Mouse (Mus musculus): ENCODE measurements around the gene Tmem252. TPM values are rescaled to one million over a fixed set of nuclear protein-coding genes. Genes with fewer than 3 reads are reported as not detected.

The Tmem252 gene
- polyA plus RNA-seq, 1 experiment from 2014 or later = 3.8 TPM

DNA sequence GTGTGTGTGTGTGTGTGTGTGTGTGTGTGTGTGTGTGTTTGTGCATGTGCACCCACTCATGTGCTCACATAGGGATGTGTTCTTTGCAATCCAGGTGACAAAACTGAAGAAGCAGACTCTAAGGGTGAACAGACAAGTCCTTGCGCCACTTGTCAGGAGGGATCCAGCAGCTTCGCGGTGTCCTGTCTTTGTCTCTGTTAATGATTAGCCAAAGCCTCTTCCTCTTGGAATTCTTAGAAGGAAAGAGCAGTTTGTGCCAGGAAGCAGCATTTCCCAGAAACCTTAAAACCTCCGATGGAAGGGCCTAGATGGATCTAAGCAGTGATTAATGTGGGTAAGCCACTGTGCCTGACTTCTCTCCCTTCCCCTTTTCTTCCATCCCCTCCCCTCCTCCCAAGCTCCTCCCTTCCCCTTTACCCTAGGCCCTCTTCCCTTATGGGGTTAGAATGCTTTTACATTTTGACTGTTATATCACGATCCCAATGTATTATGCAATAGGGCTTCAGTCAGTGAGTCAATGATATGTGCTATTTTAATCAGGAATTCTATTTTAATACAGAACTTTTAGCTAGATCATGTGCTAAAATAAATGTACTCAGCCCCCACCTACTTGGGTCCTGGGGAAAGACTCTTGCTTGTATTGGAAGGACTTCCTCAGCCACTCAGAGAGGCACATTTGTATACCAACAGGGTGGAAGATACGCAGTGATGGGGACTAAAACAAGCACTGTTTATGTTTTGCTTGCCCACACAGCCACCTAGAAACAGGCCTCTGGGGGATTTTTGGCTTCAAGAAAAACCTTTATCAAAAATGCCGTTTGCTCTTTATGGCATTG is 33.5 kb downstream of the Tmem252 start:
- Histone ChIP-seq H3K4me2 (ENCODE audit: low read depth, low read length) (no peak overlapping the region), H3K4me3 (ENCODE audit: low read length) (no peak overlapping the region), H3K4me1 (ENCODE audit: control insufficient read depth, insufficient read depth, low read length) (peaks cover 20% of the 10 kb centered on the region; the same call in 1 of the 2 replicates), H3K27me3 (replicated peaks; ENCODE audit: control insufficient read depth, insufficient read depth, low read length) (no peaks in the 10 kb centered on the region), H3K9me3 (ENCODE audit: control insufficient read depth, low read length) (no peaks in the 10 kb centered on the region), H3K9ac (ENCODE audit: low read depth, low read length) (no peak overlapping the region), H3K36me3 (ENCODE audit: control insufficient read depth, insufficient read depth, low read length) (no peaks in the 10 kb centered on the region), H3K27ac (ENCODE audit: low read length) (no peak overlapping the region)
- WGBS = 61% methylated on average over 7 of the region's 7 CpGs
- peak; percentile 66 for ATAC-seq

DNA sequence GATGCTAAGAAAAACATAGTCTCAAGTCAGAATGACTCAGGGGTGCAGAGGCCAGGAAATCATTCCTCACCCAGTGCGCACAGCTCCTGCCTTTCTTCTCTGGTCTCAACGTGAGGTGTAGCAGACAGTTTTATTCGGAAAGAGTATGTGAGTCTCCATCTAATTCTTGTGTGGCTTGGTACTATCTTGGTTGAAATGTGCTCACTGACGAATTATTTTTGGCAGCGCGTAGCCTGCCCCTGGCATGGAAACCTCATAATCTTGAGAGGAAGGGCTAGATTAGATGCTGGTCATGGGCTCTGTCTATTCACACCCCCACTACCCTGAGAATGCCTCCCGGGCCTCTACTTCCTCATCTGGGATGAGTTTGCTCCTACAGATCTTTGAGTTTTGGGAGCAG is 34.2 kb downstream of the Tmem252 start:
- ATAC-seq = no peak

DNA sequence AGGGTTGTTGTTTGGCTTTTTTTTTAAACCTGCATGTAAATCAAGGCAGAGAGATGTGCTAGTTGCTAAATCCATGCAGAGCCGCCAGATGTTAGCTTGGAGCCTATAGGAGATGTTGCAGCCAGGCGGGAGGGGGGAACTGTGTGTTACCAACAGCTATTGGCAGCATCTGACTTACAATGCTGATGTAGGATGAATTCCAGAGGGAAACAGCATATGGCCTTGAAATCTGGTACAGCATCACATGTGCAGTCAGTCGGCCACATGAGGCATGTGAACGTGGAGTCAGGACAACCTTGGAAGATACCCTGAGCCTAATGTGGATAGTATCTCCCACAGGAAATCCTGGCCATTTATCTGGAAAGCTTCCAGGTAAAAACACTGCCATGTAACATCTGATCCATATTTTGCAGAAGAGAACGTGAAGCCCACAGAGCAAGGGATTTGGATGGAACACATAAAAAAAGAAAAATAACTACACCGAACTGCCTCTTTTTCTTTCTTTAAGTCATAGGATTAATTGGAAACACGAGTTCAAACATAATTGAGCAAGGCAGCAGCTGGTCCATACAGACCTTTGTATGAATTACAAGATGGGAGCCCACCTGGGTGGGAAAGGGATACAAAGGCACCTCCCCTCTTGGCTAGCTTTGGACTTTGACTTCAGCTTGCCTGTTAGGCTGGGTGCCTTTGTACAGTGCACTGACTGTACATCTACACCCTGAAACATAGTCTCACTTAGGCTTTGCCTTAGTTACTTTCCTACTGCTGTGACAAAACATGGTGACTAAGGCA is 42.7 kb downstream of the Tmem252 start:
- no peaks in the 10 kb centered on the region for H3K9me3 ChIP-seq (ENCODE audit: control insufficient read depth, low read length)
- no peaks in the 10 kb centered on the region for H3K4me1 ChIP-seq (ENCODE audit: control insufficient read depth, insufficient read depth, low read length)
- no peak overlapping the region; the same call in 1 of the 2 replicates for H3K27ac ChIP-seq (ENCODE audit: low read length)
- H3K4me2 ChIP-seq (ENCODE audit: low read depth, low read length) = no peak overlapping the region
- 78% methylated on average over 7 of the region's 7 CpGs for WGBS
- H3K27me3 ChIP-seq (replicated peaks; ENCODE audit: control insufficient read depth, insufficient read depth, low read length) = no peaks in the 10 kb centered on the region
- H3K4me3 ChIP-seq (ENCODE audit: low read length) = no peak overlapping the region
- H3K36me3 ChIP-seq (ENCODE audit: control insufficient read depth, insufficient read depth, low read length) = no peaks in the 10 kb centered on the region
- no peak overlapping the region for H3K9ac ChIP-seq (ENCODE audit: low read depth, low read length)
- ATAC-seq = no peak

More for the DNA sequence above, 34.2 kb downstream of the Tmem252 start:
- 82% methylated on average over 7 of the region's 7 CpGs for WGBS
- Histone ChIP-seq H3K4me3 (ENCODE audit: low read length) (no peak overlapping the region), H3K36me3 (ENCODE audit: control insufficient read depth, insufficient read depth, low read length) (no peaks in the 10 kb centered on the region), H3K27me3 (replicated peaks; ENCODE audit: control insufficient read depth, insufficient read depth, low read length) (no peaks in the 10 kb centered on the region), H3K9me3 (ENCODE audit: control insufficient read depth, low read length) (no peaks in the 10 kb centered on the region), H3K4me2 (ENCODE audit: low read depth, low read length) (no peak overlapping the region), H3K4me1 (ENCODE audit: control insufficient read depth, insufficient read depth, low read length) (peaks cover 20% of the 10 kb centered on the region; the same call in 1 of the 2 replicates), H3K9ac (ENCODE audit: low read depth, low read length) (no peak overlapping the region), H3K27ac (ENCODE audit: low read length) (no peak overlapping the region)

DNA sequence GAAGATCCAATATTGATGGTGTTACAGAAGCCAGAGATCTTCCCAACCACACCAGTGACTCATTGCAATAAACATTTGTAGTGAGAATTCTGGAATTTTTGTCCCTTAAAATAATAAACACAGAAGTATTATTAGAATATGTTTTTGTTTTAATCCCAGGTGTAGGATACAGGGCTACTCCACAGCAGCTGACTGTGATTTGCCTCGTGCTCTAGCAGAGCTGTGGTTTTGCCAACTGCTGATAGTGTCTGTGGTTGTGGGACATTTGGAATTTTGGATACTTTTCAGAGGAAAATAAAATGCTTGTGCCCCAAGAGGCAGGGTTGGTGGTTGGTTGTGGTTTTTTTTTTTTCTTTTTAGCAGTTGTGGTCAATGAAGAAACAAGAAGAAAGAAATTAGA is 44.2 kb downstream of the Tmem252 start:
- H3K36me3 ChIP-seq (ENCODE audit: control insufficient read depth, insufficient read depth, low read length) = no peaks in the 10 kb centered on the region
- no peak overlapping the region for H3K9ac ChIP-seq (ENCODE audit: low read depth, low read length)
- no peak overlapping the region for H3K4me2 ChIP-seq (ENCODE audit: low read depth, low read length)
- WGBS = 68% methylated on average over 1 of the region's 1 CpGs
- no peak overlapping the region for H3K27ac ChIP-seq (ENCODE audit: low read length)
- no peaks in the 10 kb centered on the region for H3K27me3 ChIP-seq (replicated peaks; ENCODE audit: control insufficient read depth, insufficient read depth, low read length)
- H3K4me3 ChIP-seq (ENCODE audit: low read length) = no peak overlapping the region
- H3K4me1 ChIP-seq (ENCODE audit: control insufficient read depth, insufficient read depth, low read length) = no peaks in the 10 kb centered on the region
- H3K9me3 ChIP-seq (ENCODE audit: control insufficient read depth, low read length) = no peaks in the 10 kb centered on the region
- no peak for ATAC-seq

DNA sequence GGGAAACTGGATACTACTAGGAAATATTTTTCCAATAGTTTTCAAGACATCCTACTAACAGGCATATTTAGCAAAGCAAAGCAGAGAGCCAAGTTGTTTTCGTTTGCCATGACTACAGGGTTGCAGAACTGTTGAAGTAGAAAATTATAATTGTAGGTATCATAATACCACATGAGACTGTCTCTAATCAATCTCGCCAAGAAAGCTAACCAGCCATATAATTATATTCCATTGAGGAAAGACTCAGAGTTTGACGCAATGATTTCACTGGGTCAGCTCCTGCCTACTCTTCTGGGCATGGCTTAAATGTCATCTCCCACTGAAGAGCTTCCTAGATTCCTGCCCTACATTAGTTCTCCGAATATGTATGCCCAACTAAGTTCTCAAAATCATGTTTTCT is 45.7 kb downstream of the Tmem252 start:
- Histone ChIP-seq H3K36me3 (ENCODE audit: control insufficient read depth, insufficient read depth, low read length) (no peaks in the 10 kb centered on the region), H3K27ac (ENCODE audit: low read length) (no peak overlapping the region), H3K4me3 (ENCODE audit: low read length) (no peak overlapping the region), H3K27me3 (replicated peaks; ENCODE audit: control insufficient read depth, insufficient read depth, low read length) (no peaks in the 10 kb centered on the region), H3K9ac (ENCODE audit: low read depth, low read length) (no peak overlapping the region), H3K9me3 (ENCODE audit: control insufficient read depth, low read length) (no peaks in the 10 kb centered on the region), H3K4me1 (ENCODE audit: control insufficient read depth, insufficient read depth, low read length) (no peaks in the 10 kb centered on the region), H3K4me2 (ENCODE audit: low read depth, low read length) (no peak overlapping the region)
- WGBS = 88% methylated on average over 4 of the region's 4 CpGs
- ATAC-seq = no peak

DNA sequence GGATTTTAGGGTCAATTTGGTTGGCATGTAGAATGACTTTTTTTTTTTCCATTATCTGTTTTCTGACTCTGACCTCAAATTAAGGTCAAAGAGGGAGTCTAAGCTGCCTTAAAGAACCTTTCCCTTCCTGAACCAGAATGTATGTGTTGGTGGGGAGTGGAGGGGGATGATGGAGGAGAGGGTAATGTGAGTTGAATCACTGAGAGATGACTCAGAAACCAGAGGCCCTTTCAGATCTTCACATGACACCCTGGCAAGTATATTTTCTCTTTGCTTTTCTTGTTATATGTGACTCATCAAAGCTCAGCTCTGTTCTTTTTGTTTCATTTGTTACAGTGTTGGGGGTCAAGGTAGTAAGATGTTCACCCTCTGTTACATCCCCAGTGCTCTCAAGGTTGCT is 46.6 kb downstream of the Tmem252 start:
- Histone ChIP-seq H3K9ac (ENCODE audit: low read depth, low read length) (no peak overlapping the region), H3K27ac (ENCODE audit: low read length) (no peak overlapping the region), H3K4me1 (ENCODE audit: control insufficient read depth, insufficient read depth, low read length) (no peaks in the 10 kb centered on the region), H3K4me2 (ENCODE audit: low read depth, low read length) (no peak overlapping the region), H3K36me3 (ENCODE audit: control insufficient read depth, insufficient read depth, low read length) (no peaks in the 10 kb centered on the region), H3K4me3 (ENCODE audit: low read length) (no peak overlapping the region), H3K9me3 (ENCODE audit: control insufficient read depth, low read length) (no peaks in the 10 kb centered on the region), H3K27me3 (replicated peaks; ENCODE audit: control insufficient read depth, insufficient read depth, low read length) (no peaks in the 10 kb centered on the region)
- no peak for ATAC-seq

DNA sequence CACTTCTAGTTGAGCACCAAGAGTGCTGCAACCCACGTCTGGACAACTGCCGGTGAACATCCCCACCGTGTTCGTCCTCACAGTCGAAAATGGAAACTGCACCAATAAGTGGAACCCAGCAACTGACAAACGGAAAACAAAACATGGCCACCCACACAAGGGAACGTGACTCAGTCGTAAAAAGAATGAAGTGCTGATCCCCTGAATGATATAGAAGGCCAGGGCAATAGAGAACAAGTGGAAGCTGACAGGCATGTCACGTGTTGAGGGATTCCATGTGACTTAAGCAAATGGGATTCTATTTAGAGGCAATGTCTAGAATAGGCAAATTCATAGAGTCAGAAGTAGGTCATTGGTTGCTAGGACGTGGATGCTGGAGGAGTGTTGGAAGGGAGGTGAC is 50.6 kb downstream of the Tmem252 start:
- Histone ChIP-seq H3K4me1 (ENCODE audit: control insufficient read depth, insufficient read depth, low read length) (no peaks in the 10 kb centered on the region), H3K4me2 (ENCODE audit: low read depth, low read length) (no peak overlapping the region), H3K27ac (ENCODE audit: low read length) (no peak overlapping the region), H3K9me3 (ENCODE audit: control insufficient read depth, low read length) (no peaks in the 10 kb centered on the region), H3K9ac (ENCODE audit: low read depth, low read length) (no peak overlapping the region), H3K27me3 (replicated peaks; ENCODE audit: control insufficient read depth, insufficient read depth, low read length) (no peaks in the 10 kb centered on the region), H3K36me3 (ENCODE audit: control insufficient read depth, insufficient read depth, low read length) (no peaks in the 10 kb centered on the region), H3K4me3 (ENCODE audit: low read length) (no peak overlapping the region)
- ATAC-seq = no peak
- whole genome bisulfite sequencing = 82% methylated on average over 10 of the region's 10 CpGs

DNA sequence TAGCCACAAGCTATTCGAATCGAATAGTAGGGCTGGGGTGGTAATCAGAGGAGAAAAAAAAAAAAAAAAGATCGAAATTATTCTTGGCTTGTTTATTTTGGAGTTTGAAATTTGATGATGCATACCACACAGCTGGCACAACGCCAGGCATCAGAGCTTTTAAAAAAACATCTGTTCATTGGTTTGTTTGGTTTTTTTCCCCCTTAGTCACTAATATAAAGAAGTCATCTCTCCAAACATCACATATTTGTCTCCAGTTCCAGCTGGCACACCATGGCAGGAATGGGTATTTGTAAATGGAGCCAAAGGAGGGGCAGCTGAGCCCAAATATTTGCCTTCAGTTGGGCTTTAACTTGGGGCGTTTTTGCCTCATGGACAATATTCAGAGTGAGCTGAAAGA is 56.9 kb downstream of the Tmem252 start:
- Histone ChIP-seq H3K4me2 (ENCODE audit: low read depth, low read length) (no peak overlapping the region), H3K27me3 (replicated peaks; ENCODE audit: control insufficient read depth, insufficient read depth, low read length) (no peaks in the 10 kb centered on the region), H3K4me1 (ENCODE audit: control insufficient read depth, insufficient read depth, low read length) (peaks cover 8% of the 10 kb centered on the region), H3K9ac (ENCODE audit: low read depth, low read length) (no peak overlapping the region), H3K36me3 (ENCODE audit: control insufficient read depth, insufficient read depth, low read length) (no peaks in the 10 kb centered on the region), H3K27ac (ENCODE audit: low read length) (no peak overlapping the region), H3K4me3 (ENCODE audit: low read length) (no peak overlapping the region), H3K9me3 (ENCODE audit: control insufficient read depth, low read length) (no peaks in the 10 kb centered on the region)
- WGBS = 40% methylated on average over 5 of the region's 5 CpGs
- ATAC-seq = no peak

Measured in intestine, embryonic 16.5 days (tissue).